Mouse (Mus musculus): ENCODE measurements at regions not wholly inside any gene's neighbourhood (a gene's known extent, or its start where the extent isn't known, plus 50 kb on each side); places are given as distances from the start of the nearest gene placed in this dataset.

DNA sequence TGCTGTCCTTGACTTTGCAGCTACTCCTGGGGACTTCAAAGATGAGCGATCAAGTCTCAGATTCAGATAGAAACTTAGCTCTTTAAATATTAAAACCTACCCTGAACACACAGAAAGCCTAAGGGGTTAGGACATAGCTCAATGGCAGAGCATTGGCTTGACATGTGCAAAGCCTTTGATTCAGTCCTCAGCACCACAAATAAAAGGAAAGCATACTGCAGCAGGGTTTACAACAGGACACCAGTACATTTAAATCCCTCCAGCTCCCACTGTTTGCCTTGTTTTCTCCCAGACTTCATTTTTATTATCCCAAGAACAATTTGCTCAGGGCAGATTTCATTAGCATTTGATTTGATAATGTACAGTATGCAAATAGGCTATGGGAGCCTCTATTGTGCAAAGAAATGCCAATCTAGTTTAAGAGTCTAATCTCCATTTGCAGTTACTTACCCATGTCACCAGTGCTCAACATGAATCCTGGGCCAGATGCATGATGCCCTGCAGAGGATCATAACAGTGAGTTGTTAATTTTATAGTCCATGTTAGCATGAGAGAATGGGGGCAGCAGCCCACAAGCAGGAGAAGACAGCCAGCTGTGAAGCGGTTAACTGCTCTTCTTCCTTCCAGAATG lies 416.0 kb upstream of the Tpk1 start:
- TF ChIP-seq CTCF (IDR thresholded peaks at IDR 0.05) = no peak
- no peak for TF ChIP-seq POLR2A (IDR thresholded peaks at IDR 0.05; ENCODE audit: insufficient read depth, low read depth, low read length)

Data from heart, adult 2 months (tissue).